Mouse (Mus musculus): ENCODE data around the gene Nim1k. TPM values are rescaled to one million over a fixed set of nuclear protein-coding genes. Genes with fewer than 3 reads are reported as not detected.

The Nim1k gene
- polyA plus RNA-seq (2014; fragmentation: Nextera tagmentation; extraction: Ambion mirVana), result 0.91 and 0.93 TPM in 2 replicates

DNA sequence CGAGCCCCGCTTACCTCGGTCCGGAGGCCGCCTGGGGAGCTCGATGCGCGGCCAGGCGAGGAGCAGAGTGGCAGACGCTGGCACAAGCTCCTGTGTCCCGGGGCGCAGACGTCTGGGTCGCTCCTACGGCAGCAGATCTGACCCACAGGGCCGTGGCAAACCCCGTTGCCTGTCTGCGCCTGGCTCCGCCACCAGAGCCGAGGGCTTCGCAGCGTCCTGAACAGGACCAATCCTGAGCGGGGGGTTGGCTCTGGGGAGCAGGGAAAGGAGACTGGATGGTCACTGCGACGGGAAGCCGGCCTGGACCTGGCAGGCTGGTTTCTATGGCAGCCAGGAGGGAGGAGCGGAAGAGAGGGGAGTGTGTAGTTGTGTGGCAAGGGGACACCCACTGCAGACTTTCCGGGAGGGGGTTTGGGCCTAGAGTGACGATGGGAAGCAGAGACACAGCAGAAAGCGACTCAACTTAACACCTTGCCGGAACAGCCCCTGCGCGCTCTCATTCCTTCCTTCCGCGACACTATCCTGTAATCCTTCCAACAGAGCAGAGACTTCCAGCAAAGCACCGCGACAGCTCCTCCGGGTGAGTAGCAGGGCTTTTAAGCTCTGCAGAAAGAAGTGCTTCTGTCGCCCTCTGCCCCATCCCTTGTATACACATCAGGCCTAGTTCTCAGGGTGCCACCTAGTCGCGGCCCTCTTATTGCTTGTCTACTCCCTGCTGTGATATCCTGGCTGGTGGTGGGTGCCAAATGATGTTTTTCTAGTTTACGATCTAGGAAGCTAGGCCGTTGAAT lies at the start of gene Nim1k:
Gene Nim1k, minus strand, starts transcription at position 202 of the 791 bp plus-strand sequence.
- Histone ChIP-seq H3K9ac (peak within 1 kb of the TSS; percentile 63), H3K27ac (ENCODE audit: low read depth) (no peak within 1 kb of the TSS; the same call in 1 of the 2 replicates), H3K9me3 (ENCODE audit: low read depth, low read length) (no peaks in the 10 kb centered on the region), H3K27me3 (ENCODE audit: insufficient read depth, low read length) (no peaks in the 10 kb centered on the region), H3K4me1 (ENCODE audit: insufficient read depth) (peaks cover 5% of the 10 kb centered on the region; the same call in 1 of the 2 replicates), H3K4me3 (ENCODE audit: low read depth, low read length) (peak within 1 kb of the TSS; percentile 49), H3K4me2 (peak within 1 kb of the TSS; percentile 89), H3K36me3 (ENCODE audit: insufficient read depth) (peaks cover 8% of the 10 kb centered on the region; the same call in 1 of the 2 replicates)
- WGBS, result 2% methylated on average over 43 of the region's 43 CpGs
- DNase-seq (peak; percentile 89), ATAC-seq (ENCODE audit: insufficient read depth) (peak; percentile 98)
- TF ChIP-seq CTCF (IDR thresholded peaks at IDR 0.05; ENCODE audit: low read depth), result no peak

DNA sequence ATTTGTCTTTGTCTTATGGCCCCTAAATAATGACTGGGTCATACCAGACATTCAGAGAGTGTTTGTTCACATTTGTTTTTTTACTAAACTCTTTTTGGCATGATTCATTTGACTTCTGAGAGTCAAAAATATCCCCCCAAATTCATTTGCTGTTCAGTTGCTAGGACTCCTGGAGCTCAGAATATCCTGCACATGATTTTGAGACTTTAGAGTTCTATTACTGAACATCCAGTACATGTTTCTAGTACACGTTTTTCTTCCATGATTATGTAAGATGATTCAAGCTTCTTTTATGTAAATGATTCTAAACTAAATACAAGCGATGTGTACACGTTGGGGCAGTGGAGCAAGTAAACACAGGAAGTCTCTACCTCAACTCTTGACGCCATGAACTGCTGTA lies 42.0 kb upstream of the Nim1k start:
- ATAC-seq (ENCODE audit: insufficient read depth) (no peak), DNase-seq (no peak)
- Histone ChIP-seq H3K9ac (no peak overlapping the region), H3K27me3 (ENCODE audit: insufficient read depth, low read length) (no peaks in the 10 kb centered on the region), H3K4me3 (ENCODE audit: low read depth, low read length) (no peak overlapping the region), H3K27ac (ENCODE audit: low read depth) (no peak overlapping the region), H3K4me2 (no peak overlapping the region), H3K36me3 (ENCODE audit: insufficient read depth) (no peaks in the 10 kb centered on the region), H3K4me1 (ENCODE audit: insufficient read depth) (no peaks in the 10 kb centered on the region), H3K9me3 (ENCODE audit: low read depth, low read length) (no peaks in the 10 kb centered on the region)
- no peak for TF ChIP-seq CTCF (IDR thresholded peaks at IDR 0.05; ENCODE audit: low read depth)
- 38% methylated on average over 4 of the region's 4 CpGs for WGBS

DNA sequence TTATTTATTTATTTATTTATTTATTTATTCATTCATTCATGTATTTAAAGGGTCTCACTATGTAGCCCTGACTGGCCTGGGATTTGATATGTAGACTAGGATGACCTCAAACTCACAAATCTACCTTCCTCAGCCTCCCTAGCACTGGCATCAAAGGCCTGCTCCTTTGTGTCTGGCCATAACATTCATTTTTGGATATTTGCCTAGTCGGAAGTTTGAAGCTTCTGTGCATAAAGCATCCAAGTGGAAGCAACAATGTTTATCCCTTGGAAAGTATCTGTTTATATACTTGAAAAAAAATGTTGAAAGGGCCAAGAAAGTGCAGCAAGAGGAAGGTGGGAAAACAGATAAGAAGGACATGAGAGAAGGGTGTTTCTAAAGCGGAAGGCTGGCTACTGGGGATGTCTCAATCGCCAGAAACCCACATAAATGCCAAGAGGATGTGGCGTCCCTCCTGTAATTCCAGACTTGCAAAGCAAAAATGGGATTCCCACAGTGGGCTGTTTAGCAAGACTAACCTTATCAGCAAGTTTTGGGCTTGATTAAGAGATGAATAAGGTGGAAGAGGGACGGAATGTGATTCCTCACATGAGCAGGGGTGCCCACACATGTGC lies 37.2 kb upstream of the Nim1k start:
- Histone ChIP-seq H3K36me3 (ENCODE audit: insufficient read depth) (peaks cover 12% of the 10 kb centered on the region), H3K9ac (no peak overlapping the region), H3K27ac (ENCODE audit: low read depth) (no peak overlapping the region; the same call in 1 of the 2 replicates), H3K4me1 (ENCODE audit: insufficient read depth) (no peaks in the 10 kb centered on the region), H3K9me3 (ENCODE audit: low read depth, low read length) (no peaks in the 10 kb centered on the region), H3K4me2 (no peak overlapping the region), H3K4me3 (ENCODE audit: low read depth, low read length) (no peak overlapping the region), H3K27me3 (ENCODE audit: insufficient read depth, low read length) (no peaks in the 10 kb centered on the region)
- ATAC-seq (ENCODE audit: insufficient read depth) (no peak), DNase-seq (peak; percentile 80)
- 51% methylated on average over 5 of the region's 5 CpGs for WGBS
- TF ChIP-seq CTCF (IDR thresholded peaks at IDR 0.05; ENCODE audit: low read depth), result no peak

DNA sequence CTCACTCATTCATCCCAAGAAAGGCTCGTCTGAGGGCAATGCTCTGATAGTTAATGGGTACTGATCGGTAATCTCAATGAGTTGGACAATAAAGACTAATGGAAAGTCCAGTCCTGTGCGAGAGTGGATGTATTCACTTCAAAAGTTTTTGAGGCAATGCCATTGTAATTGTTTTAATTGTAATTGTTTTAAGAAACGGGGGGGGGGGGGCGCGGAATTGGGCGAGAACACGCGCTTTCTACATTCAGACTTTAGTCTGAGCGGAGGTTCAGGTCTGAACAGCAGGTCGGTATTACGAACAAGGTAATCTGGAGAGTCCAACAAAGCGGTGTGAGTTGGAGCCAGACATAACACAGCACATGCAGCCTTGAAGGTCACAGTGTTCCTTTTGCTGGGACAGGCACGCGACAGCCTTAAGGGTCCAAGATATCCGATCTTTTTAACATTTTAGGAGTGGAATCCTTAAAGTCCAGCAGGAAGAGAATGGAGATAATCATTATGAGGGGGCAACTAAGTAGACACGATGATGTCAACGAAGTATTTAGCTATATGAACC lies 36.0 kb upstream of the Nim1k start:
- 2% methylated on average over 18 of the region's 18 CpGs for WGBS
- peak overlapping the region; percentile 75 for H3K4me2 ChIP-seq
- ATAC-seq (ENCODE audit: insufficient read depth) (no peak), DNase-seq (peak; percentile 33)
- H3K9me3 ChIP-seq (ENCODE audit: low read depth, low read length), result no peaks in the 10 kb centered on the region
- H3K4me3 ChIP-seq (ENCODE audit: low read depth, low read length), result peak overlapping the region; percentile 74
- no peak for TF ChIP-seq CTCF (IDR thresholded peaks at IDR 0.05; ENCODE audit: low read depth)
- H3K36me3 ChIP-seq (ENCODE audit: insufficient read depth), result peaks cover 22% of the 10 kb centered on the region
- H3K27me3 ChIP-seq (ENCODE audit: insufficient read depth, low read length), result no peaks in the 10 kb centered on the region
- H3K9ac ChIP-seq, result peak overlapping the region; percentile 88
- peak overlapping the region; percentile 95 for H3K27ac ChIP-seq (ENCODE audit: low read depth)
- H3K4me1 ChIP-seq (ENCODE audit: insufficient read depth), result no peaks in the 10 kb centered on the region

DNA sequence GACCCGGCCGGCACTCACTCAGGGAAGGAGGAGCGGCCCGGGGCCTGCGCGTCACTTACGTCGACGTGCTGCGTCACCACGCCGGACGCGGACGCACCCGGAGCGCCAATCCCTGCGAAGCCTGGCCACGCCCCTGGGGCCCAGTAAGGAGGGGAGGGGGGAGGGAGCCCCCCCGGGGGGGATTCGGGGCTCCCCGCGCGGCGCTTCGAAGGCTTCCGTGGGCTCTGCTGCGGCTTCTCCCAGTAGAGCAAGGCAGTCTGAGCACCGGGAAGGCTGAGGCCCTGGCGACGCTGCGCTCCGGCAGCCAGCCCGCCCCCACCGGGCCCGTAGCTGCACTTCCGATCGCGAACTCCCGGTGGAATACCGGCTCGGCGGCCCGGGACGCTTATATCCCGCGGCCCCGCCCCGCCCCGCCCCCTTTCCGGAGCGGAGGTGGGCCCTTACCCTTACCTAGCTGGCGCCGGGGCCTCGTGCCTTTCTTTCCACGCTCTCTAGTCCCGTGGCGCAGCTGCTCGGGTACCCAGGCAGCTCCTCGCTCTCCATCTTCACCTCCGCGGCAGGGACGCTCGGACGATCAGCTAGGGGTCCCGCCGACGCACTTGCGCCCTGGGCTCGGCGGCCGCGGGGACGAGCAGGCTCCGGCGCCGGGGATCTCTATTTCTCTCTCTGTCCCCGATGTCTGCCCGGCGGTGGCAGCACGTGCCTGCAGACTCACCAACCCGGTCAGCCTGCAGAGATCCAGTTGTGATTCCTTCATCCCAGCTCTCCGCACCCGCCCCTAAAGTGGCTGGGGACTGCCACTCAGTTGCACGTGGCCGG lies 35.3 kb upstream of the Nim1k start, which contains the start of gene Zfp131:
Gene Zfp131, minus strand, starts transcription at position 129 of the 819 bp plus-strand sequence.
- under 1% methylated on average over 74 of the region's 86 CpGs for WGBS
- TF ChIP-seq CTCF (IDR thresholded peaks at IDR 0.05; ENCODE audit: low read depth), result no peak

DNA sequence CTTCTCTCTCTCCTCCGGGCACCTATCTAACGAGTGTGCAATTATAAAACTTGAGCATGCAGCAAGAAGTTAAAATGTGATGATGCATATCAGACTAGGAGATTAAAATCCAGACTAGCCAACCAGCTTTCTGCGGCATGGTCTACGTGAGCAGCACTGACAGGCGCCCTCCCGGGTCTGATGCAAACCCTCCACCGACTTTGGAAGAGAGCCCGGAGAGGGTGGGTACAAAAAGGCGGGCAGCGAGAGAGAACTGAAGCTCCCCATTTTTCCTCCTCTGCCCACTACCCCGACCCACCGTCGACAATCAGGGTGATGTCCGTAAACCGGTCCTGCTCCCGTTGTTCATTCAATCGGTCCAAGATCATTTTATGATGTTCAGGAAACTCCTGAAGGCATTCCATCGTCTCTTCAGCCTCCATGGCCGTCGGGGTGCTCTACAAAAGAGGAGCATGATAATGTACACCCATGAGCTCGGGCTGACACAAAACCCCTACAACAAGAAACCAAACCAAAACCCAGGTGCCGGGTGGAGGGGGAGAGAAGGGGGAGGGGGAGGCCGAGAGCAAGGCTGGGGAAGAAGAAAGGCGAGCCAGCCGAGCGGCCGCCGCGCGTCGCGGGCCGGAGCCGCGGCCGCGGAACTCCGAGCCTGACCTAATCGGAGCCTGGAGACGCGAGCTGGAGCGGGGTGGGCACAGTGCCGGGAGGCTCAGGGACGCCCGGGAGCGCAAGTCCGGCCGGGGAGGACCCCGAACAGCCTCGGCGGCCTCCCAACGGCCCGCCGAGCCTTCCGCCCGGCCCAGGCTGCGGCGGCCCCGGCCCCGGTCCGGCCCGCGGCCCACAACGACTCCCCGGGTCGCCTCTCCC lies 34.4 kb upstream of the Nim1k start:
- peak overlapping the region; percentile 88 for H3K9ac ChIP-seq
- H3K27ac ChIP-seq (ENCODE audit: low read depth), result peak overlapping the region; percentile 95
- peaks cover 36% of the 10 kb centered on the region for H3K36me3 ChIP-seq (ENCODE audit: insufficient read depth)
- H3K4me2 ChIP-seq, result peak overlapping the region; percentile 67
- under 1% methylated on average over 54 of the region's 66 CpGs for WGBS
- peak; percentile 68 for ATAC-seq (ENCODE audit: insufficient read depth)
- H3K4me3 ChIP-seq (ENCODE audit: low read depth, low read length), result peak overlapping the region; percentile 74
- no peaks in the 10 kb centered on the region for H3K27me3 ChIP-seq (ENCODE audit: insufficient read depth, low read length)
- no peaks in the 10 kb centered on the region for H3K9me3 ChIP-seq (ENCODE audit: low read depth, low read length)
- peak; percentile 84 for DNase-seq
- no peak for TF ChIP-seq CTCF (IDR thresholded peaks at IDR 0.05; ENCODE audit: low read depth)
- no peaks in the 10 kb centered on the region for H3K4me1 ChIP-seq (ENCODE audit: insufficient read depth)

More for the DNA sequence above, 35.3 kb upstream of the Nim1k start, which contains the start of gene Zfp131:
- no peaks in the 10 kb centered on the region for H3K4me1 ChIP-seq (ENCODE audit: insufficient read depth)
- no peaks in the 10 kb centered on the region for H3K9me3 ChIP-seq (ENCODE audit: low read depth, low read length)
- peak within 1 kb of the TSS; percentile 74 for H3K4me3 ChIP-seq (ENCODE audit: low read depth, low read length)
- H3K27me3 ChIP-seq (ENCODE audit: insufficient read depth, low read length), result no peaks in the 10 kb centered on the region
- peak; percentile 97 for DNase-seq
- H3K27ac ChIP-seq (ENCODE audit: low read depth), result peak within 1 kb of the TSS; percentile 95
- H3K36me3 ChIP-seq (ENCODE audit: insufficient read depth), result peaks cover 27% of the 10 kb centered on the region
- peak within 1 kb of the TSS; percentile 88 for H3K9ac ChIP-seq
- peak; percentile 96 for ATAC-seq (ENCODE audit: insufficient read depth)
- peak within 1 kb of the TSS; percentile 75 for H3K4me2 ChIP-seq

Data from lung, embryonic 14.5 days (tissue).